Comparison of ENCODE assay signal across 15 mouse cellular contexts in genomic region chr1:184905371-184905770, GRCm38 (mm10). TPM values are rescaled to one million over a fixed set of nuclear protein-coding genes. Genes with fewer than 3 reads are reported as not detected.
DNase-seq lines count a peak whose midpoint lies in the region; ATAC-seq and TF ChIP-seq lines count a peak whose summit lies in the region.
"Had no signal": no experiment of that assay in that cellular context is flagged by ENCODE, and none has a peak within 500 bp of the region (broad histone marks: within the 10 kb centered on the region; RNA-seq: fewer than 3 reads in every experiment).

No protein-coding gene starts in this region.

- no peak for TF ChIP-seq POLR2A in brain, embryonic 14.5 days (IDR thresholded peaks at IDR 0.05; ENCODE audit: borderline replicate concordance, extremely low read depth, insufficient read depth, insufficient read length, poor library complexity, severe bottlenecking)

- 44% methylated on average over 19 of the region's 19 CpGs for WGBS in forebrain, embryonic 15.5 days

- H3K9ac ChIP-seq in forebrain, embryonic 15.5 days (replicated peaks), result no peak overlapping the region
- H3K9ac ChIP-seq: embryonic facial prominence, embryonic 15.5 days; heart, embryonic 15.5 days; liver, embryonic 13.5 days; stomach, embryonic 15.5 days had no signal

- H3K4me2 ChIP-seq in forebrain, embryonic 15.5 days (replicated peaks), result no peak overlapping the region
- H3K4me2 ChIP-seq: embryonic facial prominence, embryonic 15.5 days; heart, embryonic 15.5 days; liver, embryonic 13.5 days; stomach, embryonic 15.5 days had no signal

- TF ChIP-seq CTCF in brain, embryonic 14.5 days (IDR thresholded peaks at IDR 0.05; ENCODE audit: borderline replicate concordance, extremely low read depth, insufficient read depth, insufficient read length), result no peak
- TF ChIP-seq CTCF in layer of hippocampus, adult 2 months (conservative IDR thresholded peaks at IDR 0.05), result no peak

- peaks cover 30% of the 10 kb centered on the region for H3K4me1 ChIP-seq in forebrain, embryonic 15.5 days
- H3K4me1 ChIP-seq: embryonic facial prominence, embryonic 15.5 days; heart, embryonic 15.5 days; liver, embryonic 13.5 days; stomach, embryonic 15.5 days had no signal

- H3K27ac ChIP-seq in forebrain, embryonic 15.5 days (replicated peaks), result peak overlapping the region; percentile 86
- peak overlapping the region; percentile 80 for H3K27ac ChIP-seq in layer of hippocampus, adult 2 months
- H3K27ac ChIP-seq: embryonic facial prominence, embryonic 15.5 days; heart, embryonic 15.5 days; liver, embryonic 13.5 days; macrophage; stomach, embryonic 15.5 days had no signal

- H3K27me3 ChIP-seq in forebrain, embryonic 15.5 days, result no peaks in the 10 kb centered on the region
- H3K27me3 ChIP-seq: embryonic facial prominence, embryonic 15.5 days; heart, embryonic 15.5 days; liver, embryonic 13.5 days; stomach, embryonic 15.5 days had no signal

- H3K4me3 ChIP-seq in forebrain, embryonic 15.5 days, result no peak overlapping the region
- peak overlapping the region; percentile 32 for H3K4me3 ChIP-seq in layer of hippocampus, adult 2 months
- H3K4me3 ChIP-seq: embryonic facial prominence, embryonic 15.5 days; heart, embryonic 15.5 days; liver, embryonic 13.5 days; stomach, embryonic 15.5 days had no signal

- DNase-seq in brain, adult 2 months (ENCODE audit: low read depth, low spot score), result peak; percentile 71
- DNase-seq in brain, embryonic 14.5 days (ENCODE audit: low read depth), result peak; percentile 90
- DNase-seq in layer of hippocampus, adult 2 months (ENCODE audit: low spot score in 2 of 2), result peak; percentile 70 to 77
- DNase-seq in frontal cortex, postnatal 14 days (ENCODE audit: low spot score in 2 of 2), result no peak
- DNase-seq in urinary bladder, postnatal 4 days (ENCODE audit: low spot score in 2 of 2), result no peak
- DNase-seq: gastrocnemius, postnatal 14 days; kidney, adult 8-10 months; liver, embryonic 13.5 days; right cerebral cortex, postnatal 25 days had no signal

- peaks cover 33% of the 10 kb centered on the region for H3K36me3 ChIP-seq in forebrain, embryonic 15.5 days
- H3K36me3 ChIP-seq: liver, embryonic 13.5 days; stomach, embryonic 15.5 days had no signal

- no peaks in the 10 kb centered on the region for H3K9me3 ChIP-seq in forebrain, embryonic 15.5 days
- H3K9me3 ChIP-seq: embryonic facial prominence, embryonic 15.5 days; heart, embryonic 15.5 days; liver, embryonic 13.5 days; stomach, embryonic 15.5 days had no signal

- ATAC-seq in forebrain, embryonic 15.5 days (replicated peaks), result peak; percentile 92
- no peak for ATAC-seq in monocyte, adult 5-6 weeks (replicated peaks; ENCODE audit: insufficient number of reproducible peaks, low FRiP score, low TSS enrichment, poor library complexity, severe bottlenecking)

RNA-seq across cellular contexts. Expression of gene C130074G19Rik, which starts 22.4 kb away (rescaled TPM):
- polyA plus RNA-seq in brain, embryonic 14.5 days (2012; rRNA removed), result 4.4 and 7.8 TPM in 2 replicates
- polyA plus RNA-seq in forebrain, embryonic 15.5 days (2015; fragmentation: Nextera tagmentation; extraction: Ambion mirVana), result 0.77 and 1.2 TPM in 2 replicates
- 1 to 10 TPM; 7.1 to 8.3 TPM for total RNA-seq in layer of hippocampus, adult 2 months (2021)
- total RNA-seq in monocyte, adult 5-6 weeks (2017), result not detected in 3 replicates
- polyA plus RNA-seq: macrophage had no signal

RNA-seq across cellular contexts. Expression of gene Marc2, which starts 59.1 kb away (rescaled TPM):
- polyA plus RNA-seq in brain, embryonic 14.5 days (2012; rRNA removed), result 43.8 and 44.1 TPM in 2 replicates
- polyA plus RNA-seq in forebrain, embryonic 15.5 days (2015; fragmentation: Nextera tagmentation; extraction: Ambion mirVana), result 107 and 109 TPM in 2 replicates
- 100 to 1,000 TPM; 103 to 120 TPM for total RNA-seq in layer of hippocampus, adult 2 months (2021)
- 44.9 to 78.1 TPM (median 60.4 TPM) in 3 replicates for total RNA-seq in monocyte, adult 5-6 weeks (2017)

Comparison
In these comparisons a context has a peak if more than half of its experiments do, and no peak if none do; other contexts are left out.
1. DNase-seq: peak in brain, adult 2 months (single experiment), brain, embryonic 14.5 days (single experiment) and layer of hippocampus, adult 2 months (2 of 2); none in frontal cortex, postnatal 14 days (0 of 2) and urinary bladder, postnatal 4 days (0 of 2).